Mouse (Mus musculus): Measurements from ENCODE around the gene Serpine3.
A peak's percentile ranks its signal among the peaks of the same experiment; 100 is the strongest.
"Not testable (repeated sequence)": the region's sequence is repeated elsewhere in the genome, so short reads cannot be mapped to it uniquely, and the experiment has no call there.

The Serpine3 gene

DNA sequence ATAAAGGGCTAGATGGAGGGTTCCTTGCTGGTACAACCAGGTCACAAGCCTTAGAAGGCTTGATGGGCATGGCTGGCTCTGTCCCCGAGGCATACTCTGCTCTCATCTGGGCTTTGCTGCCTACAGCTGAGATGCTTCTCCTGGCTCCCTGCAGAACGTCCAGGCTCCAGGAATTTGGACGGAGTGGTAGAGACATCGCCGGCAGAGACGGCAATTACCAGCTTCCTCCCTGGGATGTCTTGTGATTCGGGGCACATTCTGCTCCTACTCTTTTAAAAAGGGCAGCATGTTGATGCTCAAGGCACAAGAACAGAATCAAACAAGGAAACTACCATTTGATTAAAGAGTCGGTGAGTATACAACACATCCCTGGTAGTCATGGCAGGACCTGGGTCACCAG, at the start of gene Serpine3:
Serpine3 (plus strand) TSS at position 301 of the 400 bp plus-strand sequence.
- no peak for DNase-seq

- DNase-seq: no peak
Measured at GRCm38 (mm10) chr14:62622393-62622792, 41.1 kb upstream of the Serpine3 start.

DNA sequence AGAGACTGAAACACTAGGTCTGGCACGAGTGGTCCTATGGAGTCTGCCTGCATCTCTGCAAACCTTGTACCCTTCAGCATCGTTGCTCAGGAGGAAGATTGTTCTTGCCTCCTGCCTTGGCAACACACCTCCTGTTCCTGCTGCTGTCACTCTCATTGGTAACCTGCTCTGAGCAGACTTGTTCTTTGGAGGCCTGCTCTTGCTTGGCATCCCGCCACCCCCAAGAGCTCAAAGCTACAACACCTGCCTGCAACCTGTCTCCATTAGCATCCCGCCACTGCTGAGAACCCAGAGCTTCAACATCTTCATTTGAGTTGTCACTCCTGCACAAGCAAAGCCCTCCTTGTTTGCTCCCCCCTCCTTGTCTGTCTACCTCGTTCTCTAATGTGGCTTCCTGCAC, 35.5 kb upstream of the Serpine3 start:
- no peak for DNase-seq

GRCm38 (mm10) chr14:62637436-62638344, 25.8 kb upstream of the Serpine3 start:
- DNase-seq: no peak

DNA sequence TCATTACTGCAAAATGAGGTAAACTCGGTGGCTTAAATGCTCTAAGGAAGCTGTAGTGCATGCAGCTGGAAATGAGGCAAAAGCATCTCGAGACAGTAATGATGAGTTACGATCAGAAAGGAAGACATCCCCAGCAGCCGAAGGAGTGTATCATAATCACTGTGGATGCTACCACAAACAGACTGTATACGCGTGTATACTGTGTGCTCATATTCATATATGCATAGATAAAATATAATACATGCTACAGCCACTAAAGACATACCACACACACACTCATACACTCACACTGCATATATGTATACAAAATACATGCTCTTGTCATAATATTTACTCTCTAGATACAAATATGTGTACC, 25.1 kb upstream of the Serpine3 start:
- DNase-seq: no peak

DNA sequence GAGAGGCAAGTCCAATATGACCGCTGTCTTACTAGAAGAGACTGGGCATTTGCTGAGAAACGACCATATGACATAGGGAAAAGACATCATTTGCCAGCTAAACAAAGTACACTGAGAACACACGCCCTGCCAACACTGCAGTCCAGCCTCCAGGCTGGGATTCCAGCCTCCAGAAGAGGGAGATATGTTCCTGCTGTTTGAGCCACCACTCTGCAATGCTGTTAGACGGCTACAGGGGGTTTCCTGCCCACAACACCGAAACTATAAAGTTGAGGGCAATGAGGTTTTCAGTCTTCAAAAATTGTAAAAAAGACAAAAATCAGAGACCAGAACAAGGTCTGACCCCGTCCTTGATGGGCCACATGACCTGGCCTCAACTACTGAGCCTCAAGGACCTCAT, 24.4 kb upstream of the Serpine3 start:
- DNase-seq: peak; percentile 37 to 47

DNA sequence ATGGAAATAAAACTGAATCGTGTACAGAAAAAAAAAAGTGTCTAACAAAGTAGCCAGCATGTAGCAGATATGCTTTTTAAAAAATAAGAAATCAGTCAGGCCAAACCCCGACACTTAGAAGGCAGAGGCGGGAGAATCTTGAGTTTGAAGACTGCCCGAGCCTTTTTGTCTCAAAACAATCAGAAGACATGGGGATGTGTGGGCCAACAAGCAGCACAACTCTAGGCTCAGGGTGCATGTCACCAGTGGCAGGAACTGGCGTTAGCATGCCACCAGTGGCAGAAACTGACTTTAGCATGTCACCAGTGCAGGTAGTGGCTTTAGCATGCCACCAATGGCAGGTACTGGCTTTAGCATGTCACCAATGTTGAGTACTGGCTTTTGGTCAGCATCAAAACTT, 23.9 kb upstream of the Serpine3 start:
- DNase-seq: no peak

DNA sequence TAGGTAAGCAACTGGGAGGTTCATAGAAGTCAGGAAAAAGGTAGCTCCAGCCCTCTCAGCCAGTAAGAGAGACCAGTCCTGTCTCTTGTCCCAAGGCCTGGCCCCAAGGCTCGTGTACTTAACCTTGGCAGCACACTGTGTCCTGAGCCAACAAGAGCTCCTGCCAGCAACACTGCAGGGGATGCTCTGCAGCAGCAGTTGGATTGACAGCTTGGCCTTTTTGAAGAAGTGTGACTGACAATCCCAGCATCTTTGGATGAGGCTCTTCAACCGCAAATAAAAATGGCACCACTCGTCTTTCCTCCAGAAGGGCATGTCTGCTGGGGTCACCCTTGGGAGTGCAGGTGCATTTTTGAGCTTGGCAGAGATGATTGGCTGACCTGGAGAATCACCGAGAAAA, 23.1 kb upstream of the Serpine3 start:
- no peak for DNase-seq

DNA sequence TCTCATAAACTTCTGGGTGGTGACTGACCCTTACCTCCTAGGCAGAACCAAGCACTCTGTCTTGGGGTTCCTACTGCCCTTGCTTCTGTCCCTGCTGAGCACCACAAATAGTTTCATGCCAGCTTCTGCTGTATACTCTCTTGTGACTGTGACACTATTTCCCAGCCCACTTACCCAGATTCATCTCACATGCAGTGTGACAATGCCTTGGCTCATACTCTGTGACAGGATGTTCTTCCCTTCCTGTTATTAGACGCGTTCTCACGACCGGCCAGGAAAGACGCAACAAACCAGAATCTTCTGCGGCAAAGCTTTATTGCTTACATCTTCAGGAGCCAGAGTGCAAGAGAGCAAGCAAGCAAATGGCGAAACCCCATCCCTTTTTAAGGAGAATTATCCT, 21.1 kb upstream of the Serpine3 start:
- DNase-seq: not testable (repeated sequence)

DNA sequence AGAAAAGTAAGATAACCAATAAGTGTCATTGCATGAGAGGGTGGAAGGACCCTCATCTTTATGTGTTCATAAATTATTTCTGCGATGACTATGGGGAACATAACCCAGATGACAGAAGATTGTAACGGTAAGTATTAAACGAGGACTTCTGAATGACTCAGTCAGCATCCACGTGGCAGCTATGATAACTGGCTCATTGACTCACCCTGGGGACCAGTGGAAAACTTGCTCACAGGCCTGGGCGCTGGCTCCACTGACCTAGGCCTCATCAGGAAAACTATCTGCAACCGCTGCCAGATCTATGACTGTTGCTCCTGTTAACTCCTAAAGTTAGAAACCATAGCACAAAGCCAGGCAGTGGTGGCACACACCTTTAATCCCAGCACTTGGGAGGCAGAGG, 15.1 kb upstream of the Serpine3 start:
- DNase-seq: no peak

DNA sequence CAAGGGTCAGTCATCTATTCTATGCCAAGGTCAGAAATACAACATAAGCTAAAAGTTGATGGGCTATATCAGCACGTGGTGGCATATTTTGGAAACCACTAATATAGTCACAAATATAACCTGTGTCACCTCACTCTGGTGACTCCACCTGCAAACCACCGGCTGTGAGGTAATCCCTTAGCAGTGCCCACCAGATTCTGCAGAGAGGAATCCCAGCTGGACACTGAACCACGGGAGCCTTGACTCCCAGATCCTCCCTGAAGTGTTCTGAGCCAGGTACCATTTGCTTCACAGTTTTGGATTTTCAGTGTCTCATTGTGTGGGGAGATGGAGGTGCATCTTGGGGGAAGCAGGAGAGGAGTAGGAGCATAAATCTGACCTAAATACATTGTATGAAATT, 13.1 kb upstream of the Serpine3 start:
- DNase-seq: no peak

DNA sequence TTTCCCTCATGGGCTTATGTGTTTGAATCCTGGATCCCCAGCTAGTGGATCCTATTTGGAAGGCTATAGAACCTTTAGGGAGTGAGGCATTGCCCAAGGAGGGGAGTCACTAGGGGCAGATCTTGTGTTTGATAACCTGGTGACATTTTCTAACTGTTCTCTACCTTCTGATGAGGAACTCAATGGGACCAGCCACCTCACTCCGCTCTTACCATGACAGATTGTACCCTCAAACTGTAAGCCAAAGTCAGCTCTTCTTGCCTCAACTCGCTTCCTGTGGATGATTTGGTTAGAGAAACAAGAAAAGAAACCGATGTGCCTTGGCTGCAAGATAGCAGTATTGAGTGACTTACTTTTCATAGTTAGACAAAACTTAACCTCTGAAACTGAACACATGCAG, 11.7 kb upstream of the Serpine3 start:
- no peak for DNase-seq

GRCm38 (mm10) chr14:62655996-62656395, 7.5 kb upstream of the Serpine3 start:
- no peak for DNase-seq

GRCm38 (mm10) chr14:62657469-62657868, 6.0 kb upstream of the Serpine3 start:
- no peak for DNase-seq

DNA sequence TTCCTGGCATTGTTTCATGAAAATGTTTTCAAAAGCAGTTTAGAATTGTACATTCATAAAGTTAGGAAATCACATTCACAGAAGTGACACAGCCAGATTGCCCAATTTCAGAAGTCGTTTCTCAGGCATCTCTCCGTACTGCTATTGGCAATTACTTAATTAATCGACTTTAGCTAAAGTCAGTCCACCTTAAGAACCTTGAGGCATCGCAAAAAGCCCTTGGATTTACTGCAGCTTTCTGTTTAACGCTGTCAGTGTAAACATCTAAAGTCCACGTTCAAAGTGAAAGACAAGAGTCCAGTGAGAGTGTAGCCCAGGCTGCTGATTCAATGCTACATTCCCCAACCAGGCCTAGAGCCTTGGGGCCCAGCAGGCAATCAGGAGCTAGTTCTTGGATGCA, 1.1 kb upstream of the Serpine3 start:
- no peak for DNase-seq

- peak; percentile 8 to 35 for DNase-seq
Measured at GRCm38 (mm10) chr14:62664976-62665673, 1.7 kb downstream of the Serpine3 start.

- DNase-seq: no peak
Measured at GRCm38 (mm10) chr14:62673646-62674045, 10.2 kb downstream of the Serpine3 start.

GRCm38 (mm10) chr14:62718161-62718560, 54.7 kb downstream of the Serpine3 start:
- no peak for DNase-seq

DNA sequence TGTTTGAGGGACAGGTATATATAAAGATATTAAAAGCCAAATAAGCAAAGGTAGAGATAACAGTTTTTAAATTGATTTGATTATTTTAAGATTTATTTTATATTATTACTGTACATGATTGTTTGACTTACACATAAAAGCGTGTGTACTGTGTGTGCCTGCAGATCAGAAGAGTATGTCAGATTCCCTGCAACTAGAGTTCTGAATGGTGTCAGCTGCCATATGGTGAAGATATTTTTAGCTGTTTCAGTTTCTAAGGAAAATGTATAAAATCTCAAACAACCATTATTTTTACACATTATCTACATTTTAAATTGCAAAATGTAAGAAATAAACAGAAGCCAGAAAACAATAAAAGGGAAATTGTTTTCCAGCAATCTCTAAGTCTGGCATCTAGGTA, 58.2 kb downstream of the Serpine3 start:
- no peak for DNase-seq

DNA sequence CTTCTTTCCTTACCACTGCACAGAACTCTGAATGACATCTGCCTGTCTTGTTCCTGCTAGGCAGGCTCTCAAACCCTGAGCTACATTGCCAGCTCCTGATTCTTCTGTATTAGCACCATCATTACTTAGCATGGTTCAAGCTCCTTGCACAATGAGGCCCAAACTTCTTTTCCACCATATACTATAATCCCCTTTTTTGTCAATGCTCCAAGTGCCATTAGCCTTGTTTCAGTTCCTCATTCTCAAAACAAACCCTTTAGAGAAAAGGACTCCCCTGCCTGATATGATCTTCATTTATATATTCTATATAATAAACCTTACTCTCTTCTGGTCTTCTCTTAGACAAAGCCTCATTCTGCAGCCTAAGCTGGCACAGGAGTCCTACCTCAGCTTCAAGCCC, 61.1 kb downstream of the Serpine3 start:
- DNase-seq: no peak

- no peak for DNase-seq
Measured at GRCm38 (mm10) chr14:62731902-62732301, 68.4 kb downstream of the Serpine3 start.

DNA sequence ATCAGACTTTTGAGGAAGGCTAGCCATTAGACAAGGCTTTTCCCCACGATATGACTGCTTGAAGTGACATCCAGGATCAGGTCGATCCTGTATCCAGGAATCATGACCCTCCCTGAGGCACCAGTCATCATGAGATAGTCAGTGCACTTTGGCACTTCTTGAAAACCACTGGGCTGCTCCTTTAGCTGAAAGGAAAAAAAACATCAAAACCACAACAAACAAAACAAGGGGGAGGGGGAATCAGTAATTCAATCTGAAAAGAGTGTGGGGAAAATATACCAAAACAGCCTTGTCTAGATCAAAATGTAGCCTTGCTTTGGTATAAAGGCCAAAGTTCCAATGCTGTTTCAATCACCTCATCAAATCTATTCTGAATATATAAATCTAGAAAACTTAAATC, 70.2 kb downstream of the Serpine3 start:
- no peak for DNase-seq

DNA sequence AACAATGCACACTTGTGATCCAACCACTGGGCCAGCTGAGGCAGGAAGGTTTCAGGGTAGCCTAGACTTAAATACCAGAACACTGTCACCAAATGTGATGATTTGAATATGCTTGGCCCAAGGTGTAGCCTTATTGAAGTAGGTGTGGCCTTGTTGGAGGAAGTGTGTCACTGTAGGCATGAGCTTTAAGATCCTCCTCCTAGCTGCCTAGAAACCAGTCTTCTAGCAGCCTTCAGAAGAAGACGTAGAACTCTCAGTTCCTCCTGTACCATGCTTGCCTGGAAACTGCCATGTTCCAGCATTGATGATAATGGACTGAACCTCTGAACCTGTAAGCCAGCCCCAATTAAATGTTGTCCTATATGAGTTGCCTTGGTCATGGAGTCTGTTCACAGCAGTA, 72.2 kb downstream of the Serpine3 start:
- DNase-seq: no peak

Data from lung, postnatal 4 days (tissue).